Mouse (Mus musculus) ES-Bruce4 (cell line): ENCODE data around the gene Osbpl2. TPM values are rescaled to one million over a fixed set of nuclear protein-coding genes. Genes with fewer than 3 reads are reported as not detected.

Source experiments
- H3K27ac ChIP-seq: 2 replicates; pipeline ENCODE4 v1.5.1; 2012; ENCODE audit warnings: low read length, inconsistent platforms; ENCODE audit not compliant: insufficient read depth
- H3K27me3 ChIP-seq: 2 replicates; pipeline ENCODE4 v1.6.1; 2012; ENCODE audit warnings: mild to moderate bottlenecking, low read length, inconsistent platforms; ENCODE audit not compliant: control insufficient read depth, poor library complexity, insufficient read depth, severe bottlenecking
- H3K36me3 ChIP-seq: 2 replicates; pipeline ENCODE4 v1.6.1; 2012; ENCODE audit warnings: inconsistent platforms, mild to moderate bottlenecking, low read length, moderate library complexity; ENCODE audit not compliant: control insufficient read depth, poor library complexity, insufficient read depth, severe bottlenecking
- H3K4me1 ChIP-seq: one replicate; pipeline ENCODE4 v1.8.1; 2011; ENCODE audit warnings: low read length; ENCODE audit not compliant: control insufficient read depth, insufficient read depth
- H3K4me3 ChIP-seq: 2 replicates; pipeline ENCODE4 v1.5.1; 2011; ENCODE audit warnings: low read depth, mild to moderate bottlenecking, low read length
- H3K9ac ChIP-seq: 2 replicates; pipeline ENCODE4 v1.6.1; 2012; ENCODE audit warnings: low read depth, mild to moderate bottlenecking, inconsistent platforms; ENCODE audit not compliant: poor library complexity, severe bottlenecking
- H3K9me3 ChIP-seq: replicated peaks from 2 replicates; pipeline ENCODE4 v1.6.1; 2012; ENCODE audit warnings: mild to moderate bottlenecking, low read length, inconsistent platforms; ENCODE audit not compliant: control insufficient read depth, poor library complexity, insufficient read depth, severe bottlenecking
- CTCF ChIP-seq: IDR thresholded peaks from one replicate; pipeline ENCODE4 v1.8.1; 2011; ENCODE audit warnings: low read depth, low read length
- EP300 ChIP-seq: IDR thresholded peaks from 2 replicates; pipeline ENCODE4 v1.6.1; 2011; ENCODE audit warnings: low read depth, low read length; ENCODE audit not compliant: insufficient read depth
- POLR2A ChIP-seq: IDR thresholded peaks from one replicate; pipeline ENCODE4 v1.8.1; 2011; ENCODE audit warnings: low read length; ENCODE audit not compliant: insufficient read depth
- polyA plus RNA-seq: library from polyadenylated mRNA; stranded (reverse); fragments of >200 nt; gene quantifications from 2 replicates; pipeline ENCODE4 v1.2.4, GENCODE M21; 2011; ENCODE audit warnings: low read depth; ENCODE audit not compliant: missing spikeins, insufficient read depth, insufficient read length

Gene Osbpl2
- polyA plus RNA-seq, 1 experiment = 18.9 TPM

- Histone ChIP-seq H3K27me3 (no peaks in the 10 kb centered on the region), H3K4me3 (no peak overlapping the region), H3K4me1 (peaks cover 2% of the 10 kb centered on the region), H3K9me3 (no peaks in the 10 kb centered on the region), H3K27ac (no peak overlapping the region), H3K9ac (no peak overlapping the region), H3K36me3 (no peaks in the 10 kb centered on the region)
- TF ChIP-seq CTCF (no peak), EP300 (no peak)
Observed at GRCm38 (mm10) chr2:180108285-180108684, 10.8 kb upstream of the Osbpl2 start.

- H3K9me3 ChIP-seq = no peaks in the 10 kb centered on the region
- H3K27me3 ChIP-seq = no peaks in the 10 kb centered on the region
- TF ChIP-seq CTCF (peak; percentile 12), POLR2A (no peak)
- H3K4me1 ChIP-seq = peaks cover 9% of the 10 kb centered on the region
- H3K9ac ChIP-seq = no peak overlapping the region
- no peaks in the 10 kb centered on the region for H3K36me3 ChIP-seq
- H3K4me3 ChIP-seq = no peak overlapping the region
- no peak overlapping the region for H3K27ac ChIP-seq
Observed at GRCm38 (mm10) chr2:180113909-180114890, 4.9 kb upstream of the Osbpl2 start.

- Histone ChIP-seq H3K27ac (no peak overlapping the region), H3K36me3 (no peaks in the 10 kb centered on the region), H3K4me1 (peaks cover 8% of the 10 kb centered on the region), H3K27me3 (no peaks in the 10 kb centered on the region), H3K4me3 (no peak overlapping the region), H3K9ac (no peak overlapping the region), H3K9me3 (no peaks in the 10 kb centered on the region)
- TF ChIP-seq POLR2A (no peak), EP300 (no peak), CTCF (no peak)
Observed at GRCm38 (mm10) chr2:180115279-180115678, 3.8 kb upstream of the Osbpl2 start.

GRCm38 (mm10) chr2:180116081-180116493 lies 3.0 kb upstream of the Osbpl2 start:
- Histone ChIP-seq H3K9me3 (no peaks in the 10 kb centered on the region), H3K4me3 (no peak overlapping the region), H3K27me3 (no peaks in the 10 kb centered on the region), H3K4me1 (peaks cover 8% of the 10 kb centered on the region), H3K9ac (no peak overlapping the region), H3K36me3 (no peaks in the 10 kb centered on the region), H3K27ac (no peak overlapping the region)
- TF ChIP-seq POLR2A (no peak), CTCF (no peak), EP300 (no peak)

GRCm38 (mm10) chr2:180116741-180117484 lies 2.2 kb upstream of the Osbpl2 start:
- Histone ChIP-seq H3K27me3 (no peaks in the 10 kb centered on the region), H3K4me1 (peaks cover 8% of the 10 kb centered on the region), H3K4me3 (no peak overlapping the region), H3K9ac (no peak overlapping the region), H3K36me3 (no peaks in the 10 kb centered on the region), H3K27ac (no peak overlapping the region), H3K9me3 (no peaks in the 10 kb centered on the region)
- TF ChIP-seq EP300 (no peak), POLR2A (no peak), CTCF (no peak)
